Comparison of ENCODE assay signal across 8 mouse cellular contexts in the genomic region with DNA sequence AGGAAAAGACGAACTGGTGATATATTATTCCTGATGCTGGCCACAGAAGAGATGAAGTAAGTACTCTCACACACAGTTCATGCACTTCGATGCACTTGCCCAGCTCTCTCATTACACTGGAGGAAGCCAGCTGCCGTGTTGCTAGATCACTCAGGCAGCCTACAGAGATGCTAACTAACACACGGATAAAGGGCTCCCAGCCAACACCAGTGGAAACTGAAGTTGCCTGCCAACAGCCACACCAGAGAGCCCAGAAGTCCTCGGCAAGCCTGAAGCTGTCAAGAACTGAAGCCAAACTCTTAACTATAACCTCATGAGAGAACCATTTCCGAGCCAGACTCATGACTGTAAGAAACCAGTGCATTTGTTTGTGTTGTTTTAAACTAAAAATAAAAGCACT. TPM values are rescaled to one million over a fixed set of nuclear protein-coding genes. Genes with fewer than 3 reads are reported as not detected.
DNase-seq lines count a peak whose midpoint lies in the region; ATAC-seq and TF ChIP-seq lines count a peak whose summit lies in the region.

No protein-coding gene starts in this region.

- no peak for TF ChIP-seq POLR2A in kidney, adult 2 months (IDR thresholded peaks at IDR 0.05; ENCODE audit: low read depth, low read length)

- no peak for ATAC-seq in kidney, embryonic 15.5 days (replicated peaks; ENCODE audit: low FRiP score)
- peak; percentile 70 for ATAC-seq in neural tube, embryonic 15.5 days (ENCODE audit: low FRiP score)
- no peak for ATAC-seq in megakaryocyte, adult 5-6 weeks (ENCODE audit: poor library complexity, severe bottlenecking)
- ATAC-seq in intestine, postnatal 0 days, result no peak

- no peaks in the 10 kb centered on the region for H3K4me1 ChIP-seq in kidney, adult 2 months (ENCODE audit: control insufficient read depth, insufficient read depth, low read length)
- no peaks in the 10 kb centered on the region for H3K4me1 ChIP-seq in kidney, embryonic 15.5 days
- H3K4me1 ChIP-seq in neural tube, embryonic 15.5 days, result no peaks in the 10 kb centered on the region
- no peaks in the 10 kb centered on the region for H3K4me1 ChIP-seq in intestine, postnatal 0 days (replicated peaks; ENCODE audit: control insufficient read depth, insufficient read depth, low read length)

- TF ChIP-seq CTCF in kidney, adult 2 months (conservative IDR thresholded peaks at IDR 0.05; ENCODE audit: insufficient read depth, insufficient read length, low read depth, low read length), result no peak
- no peak for TF ChIP-seq CTCF in intestine, postnatal 0 days (IDR thresholded peaks at IDR 0.05; ENCODE audit: low read depth)

- no peak overlapping the region for H3K4me3 ChIP-seq in kidney, adult 2 months (ENCODE audit: insufficient read depth, low read depth, low read length)
- H3K4me3 ChIP-seq in kidney, embryonic 15.5 days (replicated peaks), result no peak overlapping the region
- no peak overlapping the region for H3K4me3 ChIP-seq in neural tube, embryonic 15.5 days (replicated peaks)
- no peak overlapping the region for H3K4me3 ChIP-seq in intestine, postnatal 0 days (ENCODE audit: low read depth, low read length)

- WGBS in kidney, adult 2 months, result 37% methylated on average over 6 of the region's 6 CpGs
- 51% methylated on average over 6 of the region's 6 CpGs for WGBS in kidney, embryonic 15.5 days
- WGBS in neural tube, embryonic 15.5 days, result 51% methylated on average over 6 of the region's 6 CpGs
- 55% methylated on average over 6 of the region's 6 CpGs for WGBS in intestine, postnatal 0 days

- no peaks in the 10 kb centered on the region for H3K36me3 ChIP-seq in kidney, adult 2 months (ENCODE audit: control insufficient read depth, insufficient read depth, low read length)
- no peaks in the 10 kb centered on the region for H3K36me3 ChIP-seq in kidney, embryonic 15.5 days
- H3K36me3 ChIP-seq in neural tube, embryonic 15.5 days, result no peaks in the 10 kb centered on the region
- H3K36me3 ChIP-seq in intestine, postnatal 0 days (ENCODE audit: control insufficient read depth, insufficient read depth), result no peaks in the 10 kb centered on the region

- no peak overlapping the region for H3K27ac ChIP-seq in kidney, adult 2 months (ENCODE audit: insufficient read depth, low read depth, low read length)
- no peak overlapping the region for H3K27ac ChIP-seq in kidney, embryonic 15.5 days
- no peak overlapping the region for H3K27ac ChIP-seq in neural tube, embryonic 15.5 days (replicated peaks)
- no peak overlapping the region for H3K27ac ChIP-seq in intestine, postnatal 0 days (ENCODE audit: low read depth, low read length)

- H3K27me3 ChIP-seq in kidney, adult 2 months (replicated peaks; ENCODE audit: control insufficient read depth, insufficient read depth, low read length), result no peaks in the 10 kb centered on the region
- no peaks in the 10 kb centered on the region for H3K27me3 ChIP-seq in kidney, embryonic 15.5 days
- no peaks in the 10 kb centered on the region for H3K27me3 ChIP-seq in neural tube, embryonic 15.5 days (replicated peaks)
- no peaks in the 10 kb centered on the region for H3K27me3 ChIP-seq in intestine, postnatal 0 days (replicated peaks; ENCODE audit: control insufficient read depth, insufficient read depth, low read length)

- H3K9me3 ChIP-seq in kidney, embryonic 15.5 days (replicated peaks), result no peaks in the 10 kb centered on the region
- no peaks in the 10 kb centered on the region for H3K9me3 ChIP-seq in neural tube, embryonic 15.5 days (replicated peaks)
- no peaks in the 10 kb centered on the region for H3K9me3 ChIP-seq in intestine, postnatal 0 days (ENCODE audit: control insufficient read depth)

- H3K9ac ChIP-seq in kidney, embryonic 15.5 days, result no peak overlapping the region
- no peak overlapping the region for H3K9ac ChIP-seq in neural tube, embryonic 15.5 days (replicated peaks)
- H3K9ac ChIP-seq in intestine, postnatal 0 days (ENCODE audit: low read depth, low read length), result no peak overlapping the region

- no peak overlapping the region for H3K4me2 ChIP-seq in kidney, embryonic 15.5 days
- H3K4me2 ChIP-seq in neural tube, embryonic 15.5 days, result no peak overlapping the region
- no peak overlapping the region for H3K4me2 ChIP-seq in intestine, postnatal 0 days (replicated peaks; ENCODE audit: low read depth)

- peak; percentile 71 for DNase-seq in kidney, adult 2 months
- peak; percentile 69 for DNase-seq in cerebellum, adult 9-11 months
- peak; percentile 91 to 95 for DNase-seq in heart, adult 9 months (ENCODE audit: low spot score in 2 of 2)
- DNase-seq in layer of hippocampus, postnatal 14 days (ENCODE audit: low spot score in 2 of 2), result peak; percentile 58 to 86

RNA-seq across cellular contexts. Expression of a gene that starts 26.7 kb away (rescaled TPM):
- polyA plus RNA-seq in kidney, adult 2 months (2012; rRNA removed), result 2.0 and 2.5 TPM in 2 replicates
- 2.0 and 2.7 TPM in 2 replicates for polyA plus RNA-seq in kidney, embryonic 15.5 days (2015; fragmentation: Nextera tagmentation; extraction: Ambion mirVana)
- 10 to 100 TPM; 32.5 TPM for total RNA-seq in layer of hippocampus, postnatal 14 days (2021)
- 7.4 and 7.7 TPM in 2 replicates for polyA plus RNA-seq in neural tube, embryonic 15.5 days (2015; fragmentation: Nextera tagmentation; extraction: Ambion mirVana)
- 4.4 and 5.3 TPM in 2 replicates for total RNA-seq in megakaryocyte, adult 5-6 weeks (2015)
- 4.9 and 5.0 TPM in 2 replicates for total RNA-seq in megakaryocyte, adult 5-6 weeks (2017)
- 2.7 and 2.9 TPM in 2 replicates for polyA plus RNA-seq in intestine, postnatal 0 days (2015; fragmentation: Nextera tagmentation; extraction: Ambion mirVana)
